Mouse (Mus musculus) cerebellum, adult (tissue): Measurements from ENCODE around the gene Tjp2.

Experiments used
- ATAC-seq: cut with Nextera tagmentation; 2 replicates; pipeline ENCODE4 v1.9.2; 2017; ENCODE audit warnings: mild to moderate bottlenecking, moderate library complexity, mixed read lengths; ENCODE audit not compliant: insufficient number of reproducible peaks, low FRiP score, low TSS enrichment

Gene Tjp2

DNA sequence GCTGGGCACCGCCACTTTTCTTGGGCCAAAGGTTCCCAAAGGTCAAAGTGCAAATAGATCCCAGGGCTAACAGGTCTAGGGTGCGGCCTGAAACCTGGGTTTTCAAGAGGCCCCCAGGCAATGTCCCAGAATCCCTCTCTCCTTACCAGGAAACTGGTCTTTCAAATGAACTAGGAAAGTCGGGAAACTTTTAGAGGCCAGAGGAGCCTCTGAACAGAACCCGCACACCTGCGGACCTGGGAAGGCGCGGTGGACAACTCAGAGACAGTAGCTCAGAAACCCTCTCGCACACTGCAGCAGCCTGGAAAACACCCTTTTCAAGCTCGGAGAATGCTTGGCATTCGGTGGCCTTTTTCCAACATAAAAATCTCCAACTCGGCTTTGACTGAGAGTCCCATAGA, 979 bp downstream of the Tjp2 start:
- ATAC-seq: no peak

DNA sequence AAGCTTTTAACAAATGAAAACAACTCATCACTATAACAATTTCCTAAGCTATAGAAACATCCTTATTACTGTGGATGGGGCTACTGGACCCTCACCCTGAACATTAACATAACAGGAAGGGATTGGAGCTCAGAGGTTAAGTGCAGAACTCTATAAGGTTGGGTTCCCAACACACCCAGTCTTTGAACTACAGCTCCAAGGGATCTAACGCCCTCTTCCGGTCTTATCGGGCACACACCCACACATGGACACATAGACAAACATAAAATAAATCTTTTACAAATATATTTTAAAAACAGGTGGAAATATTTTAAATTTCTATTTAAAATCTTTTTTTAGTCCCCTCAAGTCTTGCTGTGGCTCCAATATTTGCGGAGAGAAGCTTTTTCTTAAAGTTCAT, 3.4 kb downstream of the Tjp2 start:
- ATAC-seq: no peak

DNA sequence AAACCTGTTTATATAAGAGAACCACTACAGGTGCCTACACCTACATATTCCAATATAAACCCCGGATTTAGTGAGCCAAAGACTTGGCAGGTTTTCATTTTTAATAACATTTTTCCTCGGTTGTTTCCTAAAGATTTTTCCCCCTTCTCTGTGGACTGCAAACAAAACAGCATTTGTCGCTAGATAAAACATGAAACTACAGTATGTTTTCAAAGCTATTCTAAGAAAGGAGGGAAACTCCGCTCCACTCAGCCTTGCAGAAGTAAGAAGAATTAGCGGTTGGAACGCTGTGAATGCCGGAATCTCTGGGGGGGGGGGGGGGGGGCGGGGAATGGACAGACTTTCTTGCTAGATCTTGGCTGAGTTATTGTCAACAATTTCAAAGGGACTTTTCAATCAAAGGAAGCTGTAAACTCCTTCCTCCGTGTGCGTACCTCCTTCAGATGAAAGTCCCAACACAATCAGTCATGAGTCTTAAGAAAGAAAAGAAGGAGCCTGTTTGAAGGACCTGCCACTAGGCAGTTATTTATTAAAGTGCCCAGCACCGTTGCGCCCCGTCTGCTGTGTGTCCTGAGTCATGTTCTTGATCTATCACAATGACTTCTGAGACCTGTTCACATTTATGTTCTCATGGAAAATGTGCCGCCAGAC, 3.9 kb downstream of the Tjp2 start:
- ATAC-seq: no peak

DNA sequence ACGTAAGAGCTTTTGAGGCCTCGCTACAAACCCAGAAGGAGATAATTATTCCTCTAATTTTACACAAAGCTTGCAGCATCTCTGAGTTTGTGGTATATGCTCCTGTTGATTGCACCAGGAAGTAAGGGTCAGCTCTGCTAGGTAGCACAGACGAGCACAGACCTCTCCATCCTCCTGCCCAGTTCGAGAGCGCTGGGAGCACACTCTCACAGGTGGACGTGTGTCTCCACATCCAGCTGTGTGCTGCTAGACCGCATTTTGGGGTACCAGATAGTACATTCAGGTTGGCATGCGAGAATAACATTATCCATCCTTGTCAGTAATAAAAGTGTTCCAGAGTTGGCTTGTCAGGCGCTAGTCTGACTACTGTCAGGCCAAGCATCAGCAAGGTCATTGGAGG, 5.8 kb downstream of the Tjp2 start:
- no peak for ATAC-seq

DNA sequence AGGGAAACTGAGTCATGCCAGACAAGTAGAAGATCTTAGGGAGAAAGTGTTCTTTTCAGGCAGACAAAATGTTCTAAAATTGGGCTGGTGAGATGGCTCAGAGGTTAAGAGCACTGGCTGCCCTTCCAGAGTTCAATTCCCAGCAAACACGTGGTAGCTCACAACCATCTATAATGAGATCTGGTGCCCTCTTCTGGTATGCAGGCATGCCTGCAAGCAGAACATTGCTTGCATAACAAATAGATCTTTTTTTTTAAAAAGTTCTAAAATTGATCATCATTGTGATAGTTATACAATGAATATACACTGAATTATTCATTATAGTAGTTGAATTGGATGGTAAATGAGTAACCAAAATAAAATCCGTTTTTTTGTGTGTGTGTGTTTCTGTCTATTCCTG, 6.5 kb downstream of the Tjp2 start:
- no peak for ATAC-seq

DNA sequence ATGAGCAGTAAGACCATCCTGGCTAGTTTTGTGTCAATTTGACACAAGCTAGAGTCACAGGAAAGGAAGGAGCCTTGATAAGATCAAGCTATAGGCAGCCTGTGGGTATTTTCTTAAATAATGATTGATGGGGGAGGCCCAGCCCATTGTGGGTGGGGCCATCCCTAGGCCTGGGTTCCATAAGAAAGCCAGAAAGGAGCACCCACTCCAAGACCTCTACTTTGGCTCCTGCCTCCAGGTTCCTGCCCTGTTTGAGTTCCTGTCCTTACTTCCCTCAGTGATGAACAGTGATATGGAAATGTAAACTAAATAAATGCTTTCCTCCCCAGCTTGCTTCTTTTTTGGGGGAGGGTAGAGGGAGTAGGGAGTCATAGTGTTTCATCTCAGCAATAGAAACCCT, 7.0 kb downstream of the Tjp2 start:
- no peak for ATAC-seq

DNA sequence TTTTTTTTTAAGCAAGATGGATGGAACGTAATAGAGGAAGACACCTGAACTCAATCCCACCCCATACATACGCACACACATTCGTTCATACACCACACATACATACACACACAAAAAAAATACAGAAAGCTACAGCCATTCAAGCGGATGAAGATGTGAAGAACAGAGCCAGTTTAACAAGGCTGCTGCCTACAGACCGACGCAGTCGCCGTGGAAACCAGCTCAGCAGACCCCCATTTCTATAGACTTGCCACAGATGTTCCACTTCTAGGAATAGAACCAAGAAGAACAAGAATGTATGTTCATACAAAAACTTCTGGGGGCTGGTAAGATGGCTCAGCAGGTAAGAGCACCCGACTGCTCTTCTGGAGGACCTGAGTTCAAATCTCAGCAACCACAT, 8.1 kb downstream of the Tjp2 start:
- no peak for ATAC-seq

DNA sequence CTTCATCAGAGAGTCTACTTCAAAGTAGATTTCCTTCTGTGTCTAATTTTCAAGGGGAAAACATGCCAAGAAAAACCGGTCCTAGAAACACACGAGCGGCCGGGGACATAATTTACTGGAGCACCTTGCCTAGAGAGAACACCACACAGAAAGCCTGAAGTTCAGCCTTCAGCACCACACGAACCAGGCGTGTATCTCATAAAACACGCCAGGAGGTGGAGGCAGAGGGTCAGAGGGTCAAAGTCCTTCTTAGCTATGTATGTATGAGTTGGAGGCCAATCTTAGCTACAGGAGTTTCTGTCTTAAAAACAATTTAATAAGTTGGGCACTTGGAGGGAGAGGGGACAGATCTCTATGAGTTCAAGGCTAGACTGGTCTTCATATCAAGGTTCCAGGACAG, 9.9 kb downstream of the Tjp2 start:
- no peak for ATAC-seq

DNA sequence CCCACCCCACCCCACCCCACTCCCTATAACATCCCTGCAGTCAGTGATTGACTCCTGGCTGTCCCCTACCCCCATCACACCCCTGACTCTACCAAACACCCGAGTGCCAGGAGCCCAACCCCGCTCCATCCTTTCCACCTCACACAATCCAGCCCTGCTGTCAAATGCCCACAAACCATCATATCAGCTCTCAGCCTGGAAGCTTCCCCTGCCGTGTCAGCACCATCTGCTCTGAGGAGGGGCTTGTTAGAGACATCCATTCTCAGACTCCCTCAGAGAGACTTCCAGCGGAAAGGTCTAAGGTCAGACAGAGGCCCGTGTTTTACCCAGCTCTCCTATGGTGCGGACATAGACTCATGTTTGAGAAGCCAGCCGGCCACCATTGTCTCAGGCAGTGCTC, 11.5 kb downstream of the Tjp2 start:
- ATAC-seq: no peak

DNA sequence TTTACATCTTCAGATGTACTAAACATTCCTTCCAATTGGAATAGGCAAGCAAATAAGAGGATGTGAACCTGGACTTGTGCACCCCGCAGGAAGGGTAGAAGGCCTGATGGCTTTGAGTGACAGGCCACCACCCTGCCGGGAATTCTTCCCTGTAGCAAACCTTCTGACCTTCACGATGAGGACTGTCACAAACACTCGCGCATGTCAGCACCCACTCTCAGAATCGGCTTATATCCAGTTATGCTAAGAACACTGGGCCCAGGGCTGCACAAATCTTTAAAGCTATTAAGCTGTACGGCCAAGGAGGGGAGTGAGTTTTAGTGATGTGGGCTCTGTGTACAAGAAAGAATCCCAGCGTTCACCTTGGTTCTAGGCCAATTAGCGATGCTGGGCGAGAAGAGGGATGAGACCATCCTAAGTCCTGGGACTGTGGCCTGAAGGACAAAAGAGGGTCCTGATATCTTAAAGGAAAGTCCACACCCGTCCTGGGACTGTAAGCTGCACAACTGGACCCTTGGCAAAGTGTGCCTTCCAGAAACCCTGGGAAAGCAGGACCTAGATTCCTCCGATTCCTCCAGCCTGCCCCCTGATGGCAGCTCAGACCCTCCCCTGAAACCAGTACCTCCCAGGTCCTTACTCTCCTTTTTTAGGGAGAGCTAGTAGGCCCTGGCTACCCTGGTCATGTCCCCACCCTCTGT, 12.1 kb downstream of the Tjp2 start:
- ATAC-seq: no peak

DNA sequence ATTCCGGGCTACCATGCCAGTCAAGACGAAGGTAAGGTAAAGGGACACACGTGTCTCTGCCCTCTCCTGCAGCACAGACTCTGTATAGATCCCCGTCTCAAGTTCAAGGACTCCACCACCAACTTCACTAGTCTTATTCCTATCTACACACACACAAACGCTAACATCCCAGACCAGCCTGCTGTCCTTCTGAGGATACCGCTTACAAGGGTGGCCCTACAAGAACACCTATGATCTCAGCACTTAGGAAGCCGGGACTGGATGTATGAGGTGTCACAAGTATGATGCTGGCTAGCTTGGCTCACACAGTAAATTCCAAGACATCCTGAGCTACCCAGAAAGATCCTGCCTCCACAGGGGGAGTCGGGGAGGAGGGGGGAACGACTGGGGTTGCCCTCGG, 13.7 kb downstream of the Tjp2 start:
- no peak for ATAC-seq

DNA sequence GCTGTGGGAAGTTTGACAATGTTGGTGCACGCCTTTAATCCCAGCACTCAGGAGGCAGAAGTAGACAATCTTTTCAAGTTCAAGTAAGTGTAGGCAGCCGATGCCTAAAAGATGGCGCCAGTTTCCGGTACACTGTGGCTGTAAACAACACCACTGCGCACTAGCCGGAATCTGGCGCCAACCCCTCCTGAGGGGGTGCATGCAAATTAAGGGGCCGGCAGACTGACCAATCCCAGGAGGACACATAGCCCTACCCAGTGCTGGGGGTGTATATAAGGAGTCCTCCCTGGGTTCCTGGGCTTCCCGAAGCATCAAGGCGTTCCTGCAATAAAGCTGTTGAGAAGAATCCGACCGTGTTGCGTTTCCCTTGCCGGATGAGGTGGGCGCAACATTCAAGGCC, 15.3 kb downstream of the Tjp2 start:
- ATAC-seq: no peak

DNA sequence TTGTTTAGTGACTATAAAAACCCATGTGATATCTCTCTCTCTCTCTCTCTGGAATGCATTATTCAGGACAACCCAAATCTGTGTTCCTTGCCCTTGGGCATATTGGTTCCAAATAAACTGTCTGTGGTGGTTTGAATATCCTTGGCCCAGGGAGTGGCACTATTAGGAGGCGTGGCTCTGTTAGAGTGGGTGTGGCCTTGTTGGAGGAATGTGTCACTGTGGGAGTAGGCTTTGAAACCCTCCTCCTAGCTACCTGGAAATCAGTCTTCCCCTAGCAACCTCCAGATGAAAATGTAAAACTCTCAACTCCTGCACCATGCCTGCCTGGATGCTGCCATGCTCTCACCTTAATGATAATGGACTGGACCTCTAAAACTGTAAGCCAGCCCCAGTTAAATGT, 16.9 kb downstream of the Tjp2 start:
- no peak for ATAC-seq

DNA sequence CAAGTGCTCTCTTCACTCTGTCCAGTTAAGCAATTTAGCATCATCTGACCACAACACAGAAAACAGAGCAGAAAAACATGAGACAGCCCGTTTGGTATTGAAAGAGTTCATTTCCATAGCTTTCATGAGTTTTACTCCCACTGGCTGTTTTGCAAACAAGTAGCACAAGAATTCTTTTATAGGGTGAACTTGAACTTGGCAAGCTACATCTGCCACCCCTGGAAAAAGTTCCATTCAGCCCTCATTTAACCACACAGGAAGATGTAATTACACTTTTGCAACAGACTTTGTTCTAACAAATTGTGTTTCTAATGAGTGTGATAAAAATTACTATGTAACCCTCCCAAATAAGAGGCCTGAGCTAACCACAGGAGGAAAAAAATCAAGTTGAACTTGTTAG, 19.8 kb downstream of the Tjp2 start:
- no peak for ATAC-seq

DNA sequence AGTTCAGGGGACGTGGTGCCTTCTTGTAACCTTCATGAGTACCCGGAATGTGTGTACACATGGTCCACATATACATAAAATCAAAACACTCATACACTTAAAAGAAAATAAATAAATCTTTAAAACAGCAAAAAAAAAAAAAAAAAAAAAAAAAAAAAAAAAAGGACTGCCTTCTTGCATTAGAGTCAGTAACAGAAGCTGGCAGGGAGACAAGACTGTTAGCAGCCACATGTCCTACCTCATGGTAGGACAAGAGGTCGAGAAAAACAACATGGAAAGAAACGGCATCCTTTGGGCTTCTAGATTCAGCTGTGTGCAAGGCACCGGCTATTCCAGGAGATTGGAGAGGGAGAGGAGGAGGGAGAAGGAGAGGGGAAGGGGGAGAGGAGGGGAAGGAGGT, 23.0 kb downstream of the Tjp2 start:
- no peak for ATAC-seq

DNA sequence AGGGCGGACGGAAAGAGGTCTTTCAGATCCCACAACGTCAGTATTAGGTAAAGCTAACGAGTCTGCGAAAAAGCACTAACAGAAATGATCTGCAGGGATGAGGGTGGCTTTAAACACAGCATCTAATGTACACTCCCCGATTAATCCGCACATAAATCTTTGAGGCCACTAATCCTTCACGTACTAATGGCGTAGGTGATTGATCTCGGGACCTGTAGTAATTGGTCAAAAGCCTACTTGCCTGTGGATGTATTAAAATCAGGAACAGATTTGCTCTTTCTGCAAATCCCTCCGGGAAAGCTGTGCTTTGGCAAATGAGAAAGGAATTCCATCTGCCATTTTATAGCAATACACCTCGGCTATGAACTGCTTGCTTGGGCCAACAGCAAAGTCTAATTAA, 24.3 kb downstream of the Tjp2 start:
- no peak for ATAC-seq

DNA sequence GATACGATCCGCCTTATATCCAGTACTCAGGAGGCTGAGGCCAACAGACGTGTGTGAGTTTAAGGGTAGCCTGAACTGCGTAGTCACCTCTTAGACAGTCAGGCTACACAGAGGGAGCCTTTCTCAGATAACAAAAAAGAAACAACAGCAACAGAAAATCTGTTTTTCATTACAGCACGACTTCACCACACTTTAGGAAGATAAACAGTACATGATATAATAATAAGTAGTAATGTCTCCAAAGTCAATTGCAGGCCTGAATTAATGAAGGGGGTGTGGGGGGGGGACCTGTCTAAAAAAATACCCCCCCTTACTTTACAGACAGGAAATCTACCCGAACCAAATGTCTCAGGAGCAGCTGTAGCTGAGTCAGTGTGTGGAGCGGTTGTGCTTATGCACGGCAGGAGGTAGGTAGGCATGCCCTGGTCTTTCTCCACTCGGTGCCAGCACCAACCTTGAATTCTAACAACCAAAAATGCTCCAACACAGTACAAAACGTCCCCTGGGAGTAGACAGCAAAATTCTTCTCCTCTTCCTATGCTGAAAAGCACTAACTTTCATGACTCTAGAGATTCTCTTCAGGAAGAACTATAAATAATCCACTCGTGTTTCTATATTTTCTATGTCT, 26.0 kb downstream of the Tjp2 start:
- no peak for ATAC-seq

DNA sequence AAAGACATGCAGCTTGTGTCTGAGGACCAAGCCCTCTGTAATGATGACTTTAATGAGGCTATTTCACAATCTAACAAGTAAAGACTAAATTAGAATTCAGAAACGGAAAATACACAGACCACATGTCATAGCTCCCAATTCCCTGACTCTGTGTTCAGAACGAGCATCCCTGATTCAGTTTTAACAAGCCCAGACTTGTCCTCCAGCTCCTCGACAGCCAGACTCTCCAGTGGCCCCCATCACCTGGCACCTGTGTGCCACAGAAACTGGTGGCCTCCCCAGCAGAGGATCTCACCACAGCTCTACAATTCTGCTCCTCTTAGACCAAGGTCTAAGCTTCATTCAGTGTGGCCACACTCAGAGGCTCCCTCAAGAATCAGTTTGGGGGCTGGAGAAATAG, 27.5 kb downstream of the Tjp2 start:
- no peak for ATAC-seq

DNA sequence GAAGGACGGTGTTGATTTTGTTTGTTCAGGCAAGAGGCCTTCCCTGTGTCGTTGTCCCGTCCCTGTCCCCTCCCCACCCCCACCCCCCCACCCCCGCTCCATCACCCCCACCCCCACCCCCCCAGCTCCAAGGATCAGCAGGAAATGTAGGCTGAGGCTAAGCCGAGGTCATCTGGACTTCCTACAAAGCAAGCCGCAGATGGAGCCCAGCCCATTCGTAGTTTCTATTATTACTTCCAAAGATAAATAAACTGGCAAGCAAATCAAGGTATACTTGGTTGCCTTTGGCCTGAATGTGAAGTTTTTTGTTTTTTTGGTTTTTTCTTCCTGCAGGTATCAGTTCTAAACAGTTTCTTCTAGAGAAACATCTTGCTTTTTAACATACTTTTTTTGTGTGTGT, 29.6 kb downstream of the Tjp2 start:
- ATAC-seq: no peak

DNA sequence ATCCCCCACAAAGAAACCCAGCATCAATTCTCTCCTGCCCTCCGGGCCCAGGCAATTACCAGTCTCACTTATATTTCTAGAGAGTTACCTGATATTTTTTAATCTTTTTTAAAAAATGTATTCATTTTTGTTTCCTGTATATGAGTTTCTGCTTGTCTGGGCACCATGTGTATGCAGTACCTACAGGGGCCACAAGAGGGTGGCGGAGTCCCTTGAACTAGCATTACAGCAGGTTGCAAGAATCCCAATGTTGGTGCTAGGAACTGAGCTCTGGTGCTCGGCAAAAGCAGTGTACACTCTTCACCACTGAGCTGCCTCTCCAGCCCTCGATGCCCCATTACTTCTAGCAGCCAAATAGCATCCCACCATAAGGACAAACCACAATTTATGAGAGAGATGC, 30.6 kb downstream of the Tjp2 start:
- ATAC-seq: no peak

DNA sequence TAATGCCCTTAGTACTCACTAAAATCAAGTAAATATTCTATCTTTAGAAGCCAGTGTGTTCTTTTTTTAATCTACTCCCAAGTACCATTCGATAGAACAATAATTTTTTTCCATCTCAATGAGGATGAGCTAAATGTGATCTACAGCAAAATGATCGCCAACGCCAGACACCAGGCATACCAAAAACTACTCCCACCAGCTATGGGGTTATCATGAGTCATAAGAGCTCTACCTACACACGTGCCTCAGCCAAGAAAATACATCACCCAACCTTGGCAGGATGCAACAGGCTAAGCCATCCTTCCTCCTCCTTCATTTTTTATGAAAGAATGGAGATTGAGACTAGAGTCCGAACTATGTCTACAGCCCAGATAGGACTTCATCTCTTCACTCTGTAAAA, 31.9 kb downstream of the Tjp2 start:
- ATAC-seq: no peak

DNA sequence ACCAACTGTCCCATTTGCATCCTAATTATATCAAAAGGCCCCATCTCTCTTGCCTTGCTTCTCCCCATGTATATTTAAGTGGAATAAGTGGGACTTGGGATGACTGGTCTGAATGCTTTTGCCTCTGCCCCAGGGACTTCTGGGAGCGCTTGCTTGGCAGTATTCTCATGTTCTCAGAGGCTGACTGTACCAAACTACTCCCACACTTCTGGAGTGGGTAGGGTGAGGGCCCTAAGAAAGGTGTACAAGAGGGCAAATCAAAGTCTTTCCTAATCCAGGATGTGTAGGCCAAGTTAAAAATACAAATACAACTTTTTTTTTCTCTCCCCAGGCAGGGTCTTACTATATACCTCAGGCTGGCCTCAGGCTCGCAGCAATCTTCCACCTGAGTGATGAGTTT, 37.0 kb downstream of the Tjp2 start:
- ATAC-seq: no peak
